Mouse (Mus musculus): Measurements from ENCODE around the gene Vmn1r51.
"Not testable (repeated sequence)": the region's sequence is repeated elsewhere in the genome, so short reads cannot be mapped to it uniquely, and the experiment has no call there.

Vmn1r51 gene

DNA sequence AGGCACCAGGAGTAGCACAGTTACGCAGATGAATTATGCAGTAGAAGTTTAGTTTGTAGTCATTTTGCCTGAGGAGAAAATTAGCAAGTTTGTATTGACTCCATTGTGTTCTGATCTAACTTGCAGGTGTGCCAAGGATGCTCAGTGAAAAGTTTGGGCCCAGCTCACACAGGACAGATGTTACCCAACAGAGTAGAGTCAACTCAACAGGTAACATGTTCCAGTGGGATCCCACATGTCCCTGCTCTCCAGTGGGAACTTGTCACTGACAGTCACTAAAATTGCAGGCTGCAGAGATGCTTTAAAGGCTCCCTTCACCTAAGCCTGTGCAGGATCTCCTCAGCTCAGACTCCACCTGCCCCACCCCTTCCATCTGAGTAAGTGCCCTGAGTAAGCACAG, at the start of gene Vmn1r51:
TSS of gene Vmn1r51 (plus strand) at position 301 of the 400 bp plus-strand sequence.
- not testable (repeated sequence) for DNase-seq (ENCODE audit: low spot score)

- DNase-seq (ENCODE audit: low spot score) = no peak
These were observed 44.0 kb upstream of the Vmn1r51 start, which contains the start of gene Vmn1r49 for GRCm38 (mm10) chr6:90078406-90078805. Gene Vmn1r49 (minus strand): TSS chr6:90078506.

DNA sequence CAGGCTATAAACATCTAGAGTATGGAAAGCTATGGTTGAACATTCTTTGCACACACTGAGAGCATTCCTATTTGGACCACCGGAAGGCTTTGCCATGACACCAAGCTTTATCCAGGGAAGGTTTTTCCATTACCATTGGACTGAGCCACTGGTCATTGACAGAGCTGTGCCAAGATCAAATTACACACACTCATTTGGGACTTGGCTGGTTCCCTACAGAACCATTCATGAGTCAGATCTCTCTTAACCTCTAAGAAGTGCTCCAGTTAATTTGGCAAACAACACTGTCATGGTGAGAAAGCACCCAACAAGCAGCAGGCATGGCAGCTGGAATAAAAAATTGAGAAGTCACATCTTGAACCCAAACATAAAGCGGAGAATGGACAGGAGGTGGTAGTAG, 21.8 kb upstream of the Vmn1r51 start:
- no peak for DNase-seq (ENCODE audit: low spot score)

DNA sequence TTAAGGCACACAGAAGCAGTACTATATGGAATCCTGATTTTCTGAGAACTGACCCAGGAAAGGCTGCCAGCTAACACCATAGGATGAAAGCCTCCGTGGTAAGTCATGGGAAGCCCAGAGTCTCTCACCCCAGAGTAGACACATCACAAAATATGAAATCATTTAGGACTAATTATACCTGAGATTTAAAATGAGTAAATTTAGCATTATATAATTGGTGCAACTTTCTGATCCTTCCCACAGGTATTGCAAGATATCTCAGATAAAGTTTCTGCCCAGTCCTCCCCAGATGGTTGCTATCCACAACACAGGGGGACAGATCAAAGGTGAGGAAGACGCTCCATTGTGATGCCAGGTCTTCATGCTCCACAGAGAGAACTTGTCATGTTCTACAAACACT, 21.3 kb upstream of the Vmn1r51 start, which contains the start of gene Vmn1r50:
TSS of gene Vmn1r50 (plus strand) at position 301 of the 400 bp plus-strand sequence.
- DNase-seq (ENCODE audit: low spot score) = no peak

- no peak for DNase-seq (ENCODE audit: low spot score)
These were observed 37.7 kb downstream of the Vmn1r51 start for GRCm38 (mm10) chr6:90160139-90160538.

- DNase-seq (ENCODE audit: low spot score) = no peak
These were observed 52.1 kb downstream of the Vmn1r51 start, which contains the start of gene Vmn1r52 for GRCm38 (mm10) chr6:90174508-90174907. Gene Vmn1r52 (plus strand): TSS chr6:90174808.
